Mouse (Mus musculus) spleen, adult 2 months (tissue): ENCODE results near the gene Tspan14. TPM values are rescaled to one million over a fixed set of nuclear protein-coding genes. Genes with fewer than 3 reads are reported as not detected.

Experiments
- DNase-seq, 2 experiments: peaks; one replicate each; pipeline versions ENCODE4 v3.0.0 to v3.0.0-alpha.2; 2012 to 2021; ENCODE audit warnings: low spot score in 2 of 2, low read depth in 1 of 2
- H3K27ac ChIP-seq: fragments of 200-500 bp; 2 replicates; pipeline ENCODE4 v1.5.1; 2012; ENCODE audit warnings: low read length, inconsistent platforms; ENCODE audit not compliant: insufficient read depth
- H3K27me3 ChIP-seq: fragments of 200-500 bp; 2 replicates; pipeline ENCODE4 v1.6.1; 2012; ENCODE audit warnings: mild to moderate bottlenecking, moderate library complexity, low read length, inconsistent platforms; ENCODE audit not compliant: control insufficient read depth, insufficient read depth
- H3K36me3 ChIP-seq: fragments of 200-500 bp; 2 replicates; pipeline ENCODE4 v1.6.1; 2012; ENCODE audit warnings: mild to moderate bottlenecking, low read length, inconsistent platforms; ENCODE audit not compliant: control insufficient read depth, insufficient read depth
- H3K4me1 ChIP-seq: fragments of 200-500 bp; 2 replicates; pipeline ENCODE4 v1.6.1; 2011; ENCODE audit warnings: inconsistent platforms; ENCODE audit not compliant: control insufficient read depth, insufficient read depth, insufficient read length
- H3K4me3 ChIP-seq: fragments of 200-500 bp; 2 replicates; pipeline ENCODE4 v1.5.1; 2011; ENCODE audit warnings: mild to moderate bottlenecking, inconsistent platforms; ENCODE audit not compliant: insufficient read depth, insufficient read length; ENCODE audit errors: extremely low read depth
- CTCF ChIP-seq: fragments of 200-500 bp; IDR thresholded peaks from 2 replicates; pipeline ENCODE4 v1.5.1; 2011; ENCODE audit warnings: mild to moderate bottlenecking, inconsistent platforms; ENCODE audit not compliant: insufficient read depth, insufficient read length, insufficient replicate concordance; ENCODE audit errors: extremely low read depth
- POLR2A ChIP-seq: fragments of 200-500 bp; IDR thresholded peaks from 2 replicates; pipeline ENCODE4 v1.6.1; 2011; ENCODE audit warnings: low read depth, low read length, inconsistent platforms
- WGBS: fragments of 180-500 bp; shearing (Covaris S2); methylation state at CpG from one replicate; pipeline ENCODE4 v1.1.7; 2018; 5-methylcytosine and 5-hydroxymethylcytosine counted together
- polyA plus RNA-seq: library from polyadenylated mRNA; depleted of rRNA; stranded (reverse); fragments of >200 nt; gene quantifications from 2 replicates; pipeline ENCODE4 v1.2.3, GENCODE M21; 2012

Tspan14 gene
- polyA plus RNA-seq, 1 experiment = 60.0 TPM

- DNase-seq = no peak
- 58% methylated on average over 3 of the region's 3 CpGs for WGBS
- H3K36me3 ChIP-seq = no peaks in the 10 kb centered on the region
- TF ChIP-seq CTCF = no peak
- TF ChIP-seq POLR2A = no peak
- peak overlapping the region; percentile 31 for H3K27ac ChIP-seq
- peaks cover 75% of the 10 kb centered on the region for H3K4me1 ChIP-seq
- H3K27me3 ChIP-seq = no peaks in the 10 kb centered on the region
- no peak overlapping the region for H3K4me3 ChIP-seq
Measured at GRCm38 (mm10) chr14:40931115-40931829, 35.3 kb downstream of the Tspan14 start.

DNA sequence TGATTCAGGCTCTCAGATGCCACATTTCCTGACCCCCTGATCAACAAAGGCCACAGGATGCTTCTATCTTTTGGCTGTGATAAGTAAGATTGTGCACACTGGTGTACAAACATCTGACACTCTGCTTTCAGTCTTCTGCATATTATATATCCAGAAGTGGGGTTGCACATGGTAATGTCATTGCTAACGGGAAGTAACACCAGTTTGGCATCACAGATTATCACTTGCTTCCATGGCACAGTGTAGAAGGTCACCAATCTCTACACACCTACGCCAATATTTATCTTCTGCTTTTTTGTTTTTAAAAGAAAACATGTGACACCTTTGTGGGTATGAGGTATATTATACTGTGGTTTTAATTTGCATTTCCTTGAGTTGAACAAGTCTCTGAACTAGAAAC, 36.7 kb downstream of the Tspan14 start:
- peak in 1 of 2 experiments; percentile 70 for DNase-seq
- WGBS = 38% methylated on average over 2 of the region's 2 CpGs
- H3K4me1 ChIP-seq = peaks cover 67% of the 10 kb centered on the region
- no peaks in the 10 kb centered on the region for H3K27me3 ChIP-seq
- TF ChIP-seq POLR2A = no peak
- no peak for TF ChIP-seq CTCF
- no peaks in the 10 kb centered on the region for H3K36me3 ChIP-seq
- H3K27ac ChIP-seq = peak overlapping the region; percentile 27
- no peak overlapping the region for H3K4me3 ChIP-seq

DNA sequence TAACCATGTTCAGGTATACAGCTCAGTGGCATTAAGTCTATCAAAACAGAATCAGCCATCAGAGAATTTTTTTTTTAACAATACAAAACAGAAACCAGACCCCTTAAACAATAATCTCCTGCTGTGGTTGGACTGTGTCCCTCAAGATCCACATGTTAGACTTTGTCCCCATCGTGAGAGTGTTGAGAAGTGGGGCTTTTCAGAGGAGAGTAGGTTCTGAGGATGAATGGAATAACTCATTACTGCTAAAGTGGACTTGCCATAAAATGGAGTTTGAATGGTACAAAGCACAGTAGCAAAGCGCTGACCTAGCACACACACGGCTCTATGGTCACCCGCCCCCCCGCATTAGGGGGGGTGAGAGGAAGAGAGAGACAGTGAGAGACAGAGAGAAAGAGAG, 37.7 kb downstream of the Tspan14 start:
- 48% methylated on average over 5 of the region's 5 CpGs for WGBS
- TF ChIP-seq POLR2A = no peak
- TF ChIP-seq CTCF = no peak
- no peak for DNase-seq
- Histone ChIP-seq H3K36me3 (no peaks in the 10 kb centered on the region), H3K4me3 (no peak overlapping the region), H3K4me1 (peaks cover 69% of the 10 kb centered on the region), H3K27ac (no peak overlapping the region), H3K27me3 (no peaks in the 10 kb centered on the region)

DNA sequence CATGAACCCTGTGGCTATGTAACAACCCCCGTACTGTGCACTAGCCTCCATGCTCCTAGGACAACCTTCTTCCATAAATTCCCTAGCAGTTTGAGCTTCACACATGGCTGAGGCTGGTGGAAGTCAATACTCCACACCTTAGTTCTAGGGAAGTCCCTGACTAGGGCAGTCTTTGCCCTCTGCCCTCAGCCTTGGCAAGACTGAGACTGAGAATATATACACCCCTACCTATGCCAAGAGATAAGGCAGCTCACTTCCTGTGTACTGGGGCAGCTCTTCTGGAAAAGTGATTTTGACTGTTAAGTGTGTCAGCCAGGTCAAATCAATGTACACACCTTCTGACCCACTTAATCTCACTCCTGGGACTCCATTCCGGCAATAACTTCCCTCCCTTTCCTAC, 39.6 kb downstream of the Tspan14 start:
- 58% methylated on average over 2 of the region's 2 CpGs for WGBS
- H3K4me3 ChIP-seq = no peak overlapping the region
- peaks cover under 1% of the 10 kb centered on the region; the same call in 1 of the 2 replicates for H3K36me3 ChIP-seq
- H3K27ac ChIP-seq = peak overlapping the region; percentile 48; the same call in 1 of the 2 replicates
- no peak for DNase-seq
- no peaks in the 10 kb centered on the region for H3K27me3 ChIP-seq
- TF ChIP-seq POLR2A (no peak), CTCF (no peak)
- H3K4me1 ChIP-seq = peaks cover 55% of the 10 kb centered on the region; the same call in 1 of the 2 replicates

- DNase-seq = peak in 1 of 2 experiments; percentile 57
- Histone ChIP-seq H3K4me3 (no peak overlapping the region), H3K4me1 (peaks cover 39% of the 10 kb centered on the region; the same call in 1 of the 2 replicates), H3K36me3 (peaks cover 1% of the 10 kb centered on the region; the same call in 1 of the 2 replicates), H3K27me3 (no peaks in the 10 kb centered on the region), H3K27ac (peak overlapping the region; percentile 71)
- 6% methylated on average over 10 of the region's 10 CpGs for WGBS
- TF ChIP-seq CTCF = no peak
- no peak for TF ChIP-seq POLR2A
Measured at GRCm38 (mm10) chr14:40924378-40925113, 42.1 kb downstream of the Tspan14 start.

GRCm38 (mm10) chr14:40921241-40921640, 45.4 kb downstream of the Tspan14 start:
- DNase-seq = no peak
- 86% methylated on average over 1 of the region's 1 CpGs for WGBS
- Histone ChIP-seq H3K27me3 (no peaks in the 10 kb centered on the region), H3K36me3 (peaks cover 5% of the 10 kb centered on the region), H3K4me3 (no peak overlapping the region), H3K27ac (no peak overlapping the region), H3K4me1 (peaks cover 17% of the 10 kb centered on the region; the same call in 1 of the 2 replicates)
- TF ChIP-seq CTCF (no peak), POLR2A (no peak)

DNA sequence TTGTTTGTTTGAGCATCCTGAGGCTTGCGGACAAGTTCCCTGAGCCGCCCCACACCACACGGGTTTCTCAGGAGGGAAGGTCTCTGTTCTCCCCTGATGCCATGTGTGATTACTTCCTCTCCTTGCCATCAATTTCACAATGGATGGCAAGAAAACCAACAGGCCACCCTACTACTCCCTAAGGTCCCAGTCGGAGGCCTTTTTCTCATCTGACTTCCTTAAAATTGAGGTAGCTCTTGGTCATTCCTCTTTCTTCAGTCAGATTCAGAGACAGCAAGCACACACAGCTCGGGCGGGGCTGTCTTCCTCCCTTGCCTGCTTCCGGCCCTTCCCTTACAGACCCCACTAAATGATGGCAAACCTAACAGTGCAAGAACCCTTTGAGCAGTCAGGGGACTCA, 47.1 kb downstream of the Tspan14 start:
- H3K4me1 ChIP-seq = peaks cover 11% of the 10 kb centered on the region; the same call in 1 of the 2 replicates
- no peaks in the 10 kb centered on the region for H3K27me3 ChIP-seq
- H3K4me3 ChIP-seq = no peak overlapping the region
- no peak overlapping the region for H3K27ac ChIP-seq
- TF ChIP-seq POLR2A (no peak), CTCF (no peak)
- H3K36me3 ChIP-seq = peaks cover 19% of the 10 kb centered on the region
- WGBS = 52% methylated on average over 7 of the region's 7 CpGs
- no peak for DNase-seq
